Mouse (Mus musculus) erythroid progenitor cell, adult 5-6 weeks (primary cell): Measurements from ENCODE around the gene Wdr91. TPM values are rescaled to one million over a fixed set of nuclear protein-coding genes. Genes with fewer than 3 reads are reported as not detected.

Experiments
- ATAC-seq: replicated peaks from 2 replicates; pipeline ENCODE4 v1.8.0; 2016; ENCODE audit warnings: moderate number of reproducible peaks, mild to moderate bottlenecking, moderate TSS enrichment, inconsistent platforms; ENCODE audit not compliant: poor library complexity, low FRiP score, severe bottlenecking
- total RNA-seq, 2 experiments: library from RNA; stranded (forward) in 1 of 2; stranded (reverse) in 1 of 2; fragments of 150-400 nt in 1 of 2; fragments of 186-747, 209-891 nt in 1 of 2; gene quantifications; 2 replicates each; pipeline versions ENCODE4 v1.2.3 to v1.2.4; 2015 to 2017; ENCODE audit warnings: low replicate concordance in 2 of 2

The Wdr91 gene
- 35.6 and 63.1 TPM in 2 replicates for total RNA-seq (2015; ENCODE audit: low replicate concordance)
- 74.3 and 74.4 TPM in 2 replicates for total RNA-seq (2017; ENCODE audit: low replicate concordance)

GRCm38 (mm10) chr6:34910371-34911219 lies at the start of gene Wdr91:
Gene Wdr91 (minus strand): TSS chr6:34910876.
- peak; percentile 70 for ATAC-seq

GRCm38 (mm10) chr6:34959131-34959530 lies 48.5 kb upstream of the Wdr91 start:
- ATAC-seq: no peak

GRCm38 (mm10) chr6:34955862-34956241 lies 45.2 kb upstream of the Wdr91 start:
- ATAC-seq: no peak

GRCm38 (mm10) chr6:34954926-34955861 lies 44.5 kb upstream of the Wdr91 start:
- no peak for ATAC-seq

- no peak for ATAC-seq
These were observed 41.4 kb upstream of the Wdr91 start for GRCm38 (mm10) chr6:34951956-34952667.

GRCm38 (mm10) chr6:34951518-34951917 lies 40.8 kb upstream of the Wdr91 start:
- no peak for ATAC-seq

- ATAC-seq: no peak
These were observed 37.8 kb upstream of the Wdr91 start for GRCm38 (mm10) chr6:34948461-34948860.

- no peak for ATAC-seq
These were observed 35.9 kb upstream of the Wdr91 start for GRCm38 (mm10) chr6:34946486-34947079.

GRCm38 (mm10) chr6:34943499-34943898 lies 32.8 kb upstream of the Wdr91 start:
- no peak for ATAC-seq

- ATAC-seq: no peak
These were observed 31.8 kb upstream of the Wdr91 start for GRCm38 (mm10) chr6:34942446-34942845.

GRCm38 (mm10) chr6:34941496-34941895 lies 30.8 kb upstream of the Wdr91 start:
- ATAC-seq: no peak

- ATAC-seq: no peak
These were observed 28.8 kb upstream of the Wdr91 start for GRCm38 (mm10) chr6:34939451-34939850.

GRCm38 (mm10) chr6:34938929-34939325 lies 28.3 kb upstream of the Wdr91 start:
- no peak for ATAC-seq

- ATAC-seq: no peak
These were observed 27.7 kb upstream of the Wdr91 start for GRCm38 (mm10) chr6:34938280-34938928.

- no peak for ATAC-seq
These were observed 26.1 kb upstream of the Wdr91 start for GRCm38 (mm10) chr6:34936743-34937142.

GRCm38 (mm10) chr6:34932633-34933032 lies 22.0 kb upstream of the Wdr91 start:
- ATAC-seq: no peak

GRCm38 (mm10) chr6:34927594-34927993 lies 16.9 kb upstream of the Wdr91 start:
- ATAC-seq: 0 out of 2 replicates have a peak, but pooled peaks have one; percentile 9

GRCm38 (mm10) chr6:34927156-34927555 lies 16.5 kb upstream of the Wdr91 start:
- peak; percentile 80 for ATAC-seq

- peak; percentile 78 for ATAC-seq
These were observed 11.3 kb upstream of the Wdr91 start for GRCm38 (mm10) chr6:34921941-34922340.
